Mouse (Mus musculus) CH12.LX (cell line): ENCODE measurements around the gene Grm5. TPM values are rescaled to one million over a fixed set of nuclear protein-coding genes. Genes with fewer than 3 reads are reported as not detected.

Experiments used
- polyA plus RNA-seq: library from polyadenylated mRNA; unstranded; fragments of >175 nt; gene quantifications from 2 replicates; pipeline ENCODE4 v1.2.1, GENCODE M21; 2012; ENCODE audit warnings: low read depth; ENCODE audit not compliant: insufficient read length
- total RNA-seq, 2 experiments: library from RNA; depleted of rRNA; stranded (reverse); fragments of 300-350 nt in 1 of 2; fragments of >200 nt in 1 of 2; gene quantifications; 2 replicates each; pipeline ENCODE4 v1.2.3; 2012 to 2014

Gene Grm5
- total and polyA plus RNA-seq, 3 experiments: 0.03 TPM; not detected in 2

Other genes with a start within 250 kb of the Grm5 start
- gene Tyr, start 90.7 kb upstream of the Grm5 start, total RNA-seq (2012; rRNA removed): not detected in 2 replicates
- not detected in 2 replicates for gene Tyr, start 90.7 kb upstream of the Grm5 start, total RNA-seq (2014; rRNA removed)
- not detected in 2 replicates for gene Tyr, start 90.7 kb upstream of the Grm5 start, polyA plus RNA-seq